Mouse (Mus musculus) liver, embryonic 11.5 days (tissue): ENCODE results near the gene I830077J02Rik. TPM values are rescaled to one million over a fixed set of nuclear protein-coding genes. Genes with fewer than 3 reads are reported as not detected.

ENCODE experiments used
- ATAC-seq: fragments of 200-750 bp; cut with Nextera tagmentation; replicated peaks from 2 replicates; pipeline ENCODE4 v1.8.0; 2017; ENCODE audit warnings: moderate number of reproducible peaks, mild to moderate bottlenecking, moderate TSS enrichment, moderate library complexity; ENCODE audit not compliant: low FRiP score
- DNase-seq: peaks from one replicate; pipeline ENCODE4 v3.0.0-alpha.2; 2017; ENCODE audit warnings: low spot score
- H3K27ac ChIP-seq: fragments of 300-500 bp; sonication (generic); 2 replicates; pipeline ENCODE4 v1.5.1; 2014; ENCODE audit warnings: mild to moderate bottlenecking, low read depth, low read length, control low read depth
- H3K27me3 ChIP-seq: fragments of 300-500 bp; sonication (generic); replicated peaks from 2 replicates; pipeline ENCODE4 v1.6.1; 2014; ENCODE audit warnings: low read length, mixed read lengths; ENCODE audit not compliant: control insufficient read depth, insufficient read depth
- H3K36me3 ChIP-seq: fragments of 300-500 bp; sonication (generic); 2 replicates; pipeline ENCODE4 v1.6.1; 2014; ENCODE audit warnings: mild to moderate bottlenecking, low read length, moderate library complexity, mixed read lengths; ENCODE audit not compliant: control insufficient read depth, insufficient read depth
- H3K4me1 ChIP-seq: fragments of 300-500 bp; sonication (generic); replicated peaks from 2 replicates; pipeline ENCODE4 v1.6.1; 2014; ENCODE audit warnings: low read length, mixed read lengths; ENCODE audit not compliant: control insufficient read depth, insufficient read depth
- H3K4me2 ChIP-seq: fragments of 300-500 bp; sonication (generic); 2 replicates; pipeline ENCODE4 v1.6.1; 2014; ENCODE audit warnings: mild to moderate bottlenecking, control low read depth, moderate library complexity
- H3K4me3 ChIP-seq: fragments of 300-500 bp; sonication (generic); 2 replicates; pipeline ENCODE4 v1.5.1; 2014; ENCODE audit warnings: low read depth, low read length, control low read depth
- H3K9ac ChIP-seq: fragments of 300-500 bp; sonication (generic); 2 replicates; pipeline ENCODE4 v1.6.1; 2014; ENCODE audit warnings: low read depth, low read length, control low read depth
- H3K9me3 ChIP-seq: fragments of 300-500 bp; sonication (generic); 2 replicates; pipeline ENCODE4 v1.6.1; 2016; ENCODE audit warnings: low read length, inconsistent platforms, mixed read lengths; ENCODE audit not compliant: control insufficient read depth
- WGBS: fragments of 180-500 bp; shearing (Covaris S2); extraction: QIAGEN DNeasy Blood & Tissue Kit; methylation state at CpG from one replicate; pipeline ENCODE4 v1.1.7; 2014; 5-methylcytosine and 5-hydroxymethylcytosine counted together
- polyA plus RNA-seq: library from polyadenylated mRNA; unstranded; fragments of >200 nt; fragmentation: Nextera tagmentation; extraction: Ambion mirVana; gene quantifications from 2 replicates; pipeline ENCODE4 v1.2.1, GENCODE M21; 2014

I830077J02Rik gene
- 5.6 and 5.9 TPM in 2 replicates for polyA plus RNA-seq

DNA sequence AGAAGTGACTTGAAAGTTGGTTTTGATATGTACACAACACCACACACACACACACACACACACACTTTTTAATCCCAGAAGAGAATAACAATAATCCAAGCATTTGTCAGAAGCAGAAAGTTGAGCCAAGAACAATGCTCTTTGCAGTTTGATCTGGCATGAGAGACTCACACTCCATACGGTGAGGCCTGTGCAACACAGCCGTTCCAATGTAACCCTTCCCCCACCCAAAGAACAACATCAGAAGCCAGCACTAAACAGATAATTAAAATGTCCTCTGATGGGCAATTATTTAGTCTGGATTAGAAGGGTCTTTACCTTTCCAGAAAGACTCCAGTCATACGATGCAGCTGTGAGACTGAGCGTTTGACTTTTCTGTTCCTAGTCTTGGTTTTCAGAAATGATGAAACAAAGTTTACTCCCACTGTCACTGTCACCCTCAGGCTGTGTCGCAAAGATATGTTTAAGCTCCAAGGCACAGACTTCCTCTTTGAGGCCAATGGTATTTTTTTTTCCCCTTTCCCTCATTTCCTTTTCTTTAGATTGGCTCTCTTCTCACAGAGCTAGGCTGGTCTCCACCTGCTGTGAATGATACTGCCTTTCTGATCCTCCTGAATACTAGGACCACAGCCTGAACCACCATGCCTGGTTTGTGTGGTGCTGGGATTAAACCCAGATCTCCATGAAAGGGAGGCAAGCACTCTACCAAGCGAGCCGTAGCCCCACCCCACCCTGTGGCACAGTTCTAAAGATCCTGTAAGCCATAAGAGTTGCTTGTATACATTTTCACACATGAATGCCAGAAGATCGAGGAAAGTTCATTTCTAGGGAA is at the start of gene I830077J02Rik:
I830077J02Rik (minus strand) TSS at position 425 of the 832 bp plus-strand sequence.
- 46% methylated on average over 8 of the region's 8 CpGs for WGBS
- Histone ChIP-seq H3K4me2 (peak within 1 kb of the TSS; percentile 40), H3K9ac (0 out of 2 replicates have a peak within 1 kb of the TSS, but pooled peaks have one; percentile 14), H3K9me3 (no peaks in the 10 kb centered on the region), H3K4me3 (peak within 1 kb of the TSS; percentile 22), H3K4me1 (0 out of 2 replicates have a peak, but pooled peaks cover 2% of the 10 kb centered on the region), H3K27me3 (no peaks in the 10 kb centered on the region), H3K27ac (peak within 1 kb of the TSS; percentile 16), H3K36me3 (no peaks in the 10 kb centered on the region)
- peak; percentile 73 for ATAC-seq
- no peak for DNase-seq

DNA sequence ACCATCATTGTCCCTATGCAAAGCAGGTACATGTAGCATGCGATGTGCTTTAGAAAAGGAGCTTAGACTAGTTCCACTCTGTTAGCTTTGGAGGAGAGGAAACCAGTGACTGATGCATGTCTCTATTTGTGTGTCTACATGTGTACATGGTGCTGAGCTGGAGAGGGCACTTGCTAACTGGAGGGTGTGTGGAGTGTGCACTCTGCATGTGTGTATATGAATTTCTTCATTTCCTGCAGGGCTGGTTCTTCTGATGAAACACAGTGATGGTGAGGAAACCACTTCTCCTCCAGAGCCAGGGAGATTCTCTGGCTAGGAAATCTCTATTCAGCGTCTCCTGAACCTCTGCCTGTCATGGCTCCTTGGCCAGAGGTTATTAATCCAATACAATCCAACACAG is 41.7 kb upstream of the I830077J02Rik start:
- DNase-seq (no peak), ATAC-seq (no peak)
- 67% methylated on average over 2 of the region's 2 CpGs for WGBS
- H3K9me3 ChIP-seq, result no peaks in the 10 kb centered on the region
- no peaks in the 10 kb centered on the region for H3K4me1 ChIP-seq
- no peaks in the 10 kb centered on the region for H3K27me3 ChIP-seq
- no peak overlapping the region for H3K27ac ChIP-seq
- no peak overlapping the region for H3K4me2 ChIP-seq
- H3K4me3 ChIP-seq, result no peak overlapping the region
- H3K9ac ChIP-seq, result no peak overlapping the region
- no peaks in the 10 kb centered on the region for H3K36me3 ChIP-seq

DNA sequence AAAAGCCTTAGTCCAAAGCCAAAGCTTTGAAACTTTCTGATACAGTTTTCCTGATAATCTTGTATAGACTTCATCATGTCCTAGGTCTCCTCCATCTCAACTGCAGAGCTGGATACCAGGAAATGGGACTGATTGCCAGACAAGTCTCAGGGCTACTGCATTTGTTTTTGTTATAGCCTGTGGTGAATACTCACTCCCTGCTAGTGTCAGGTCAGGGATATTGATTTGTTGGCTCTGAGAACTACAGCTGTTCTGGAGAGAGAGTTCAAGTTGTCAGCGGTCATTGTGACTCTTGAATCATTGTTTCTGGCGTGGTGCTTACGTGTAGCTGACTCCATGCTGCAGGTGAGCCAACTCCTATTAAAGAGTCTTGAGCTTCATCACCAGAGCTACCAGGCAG is 40.9 kb upstream of the I830077J02Rik start, which contains the start of gene Ovgp1:
Ovgp1 (plus strand) TSS at position 301 of the 400 bp plus-strand sequence.
- no peak within 1 kb of the TSS for H3K4me2 ChIP-seq
- ATAC-seq (no peak), DNase-seq (no peak)
- WGBS, result 78% methylated on average over 3 of the region's 3 CpGs
- H3K27me3 ChIP-seq, result no peaks in the 10 kb centered on the region
- H3K9me3 ChIP-seq, result no peaks in the 10 kb centered on the region
- no peak within 1 kb of the TSS for H3K4me3 ChIP-seq
- H3K27ac ChIP-seq, result no peak within 1 kb of the TSS
- no peak within 1 kb of the TSS for H3K9ac ChIP-seq
- H3K4me1 ChIP-seq, result no peaks in the 10 kb centered on the region
- H3K36me3 ChIP-seq, result peaks cover 4% of the 10 kb centered on the region; the same call in 1 of the 2 replicates

DNA sequence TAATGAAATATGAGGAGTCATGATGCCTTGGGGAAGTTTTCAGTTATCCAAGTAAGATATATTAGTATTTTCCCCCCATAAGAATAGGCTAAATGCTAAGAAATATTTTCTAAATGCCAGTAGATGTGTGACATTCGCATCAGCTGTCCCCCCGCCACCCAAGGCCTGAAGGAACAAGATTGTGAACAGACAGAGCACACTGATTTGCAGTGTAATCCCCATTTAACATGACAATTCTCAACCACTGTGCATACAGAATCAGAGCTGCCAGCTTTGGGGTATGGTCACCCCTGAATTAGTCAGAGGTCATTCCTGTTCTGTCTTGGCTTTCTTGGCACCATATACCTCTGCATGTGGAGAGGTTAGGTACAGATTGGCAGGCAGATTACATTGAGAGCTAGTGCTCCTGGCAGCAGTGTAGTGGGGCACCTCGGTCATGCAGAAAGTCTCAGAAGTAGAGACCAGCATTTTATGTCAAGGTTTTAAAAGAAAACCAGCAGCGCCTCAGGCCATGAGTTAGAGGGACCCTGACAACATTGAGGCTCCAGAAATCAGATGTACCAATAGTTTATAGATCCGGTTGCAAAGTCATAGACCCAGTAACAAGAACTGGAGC is 39.5 kb upstream of the I830077J02Rik start:
- H3K36me3 ChIP-seq, result peaks cover 14% of the 10 kb centered on the region; the same call in 1 of the 2 replicates
- WGBS, result 69% methylated on average over 5 of the region's 5 CpGs
- H3K4me3 ChIP-seq, result no peak overlapping the region
- H3K9ac ChIP-seq, result no peak overlapping the region
- ATAC-seq (no peak), DNase-seq (no peak)
- H3K4me1 ChIP-seq, result no peaks in the 10 kb centered on the region
- H3K27me3 ChIP-seq, result no peaks in the 10 kb centered on the region
- H3K9me3 ChIP-seq, result no peaks in the 10 kb centered on the region
- H3K4me2 ChIP-seq, result no peak overlapping the region
- H3K27ac ChIP-seq, result no peak overlapping the region

DNA sequence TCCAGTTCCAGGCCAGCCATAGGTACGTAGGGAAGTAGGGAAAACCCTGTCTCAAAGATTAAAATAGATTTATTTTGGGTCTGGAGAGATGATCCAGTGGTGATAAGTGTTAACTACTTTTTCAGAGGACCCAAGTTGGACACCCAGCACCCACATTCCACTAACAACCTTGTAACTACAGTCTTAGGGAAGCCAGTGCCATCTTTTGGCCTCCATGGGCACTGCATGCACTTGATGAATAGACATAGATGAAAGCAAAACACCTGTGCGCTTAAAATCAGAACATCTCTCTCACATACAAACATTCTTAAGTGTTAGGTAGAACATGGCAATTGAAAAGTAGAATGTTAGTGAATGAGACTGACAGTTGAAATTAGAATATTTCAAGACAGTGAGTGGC is 28.2 kb upstream of the I830077J02Rik start:
- peaks cover 17% of the 10 kb centered on the region for H3K4me1 ChIP-seq
- no peaks in the 10 kb centered on the region for H3K27me3 ChIP-seq
- no peak overlapping the region; the same call in 1 of the 2 replicates for H3K9ac ChIP-seq
- DNase-seq, result no peak
- WGBS, result 93% methylated on average over 2 of the region's 2 CpGs
- peak overlapping the region; percentile 82 for H3K4me2 ChIP-seq
- peak overlapping the region; percentile 84 for H3K4me3 ChIP-seq
- no peak for ATAC-seq
- H3K27ac ChIP-seq, result no peak overlapping the region
- H3K36me3 ChIP-seq, result peaks cover 41% of the 10 kb centered on the region
- H3K9me3 ChIP-seq, result no peaks in the 10 kb centered on the region

DNA sequence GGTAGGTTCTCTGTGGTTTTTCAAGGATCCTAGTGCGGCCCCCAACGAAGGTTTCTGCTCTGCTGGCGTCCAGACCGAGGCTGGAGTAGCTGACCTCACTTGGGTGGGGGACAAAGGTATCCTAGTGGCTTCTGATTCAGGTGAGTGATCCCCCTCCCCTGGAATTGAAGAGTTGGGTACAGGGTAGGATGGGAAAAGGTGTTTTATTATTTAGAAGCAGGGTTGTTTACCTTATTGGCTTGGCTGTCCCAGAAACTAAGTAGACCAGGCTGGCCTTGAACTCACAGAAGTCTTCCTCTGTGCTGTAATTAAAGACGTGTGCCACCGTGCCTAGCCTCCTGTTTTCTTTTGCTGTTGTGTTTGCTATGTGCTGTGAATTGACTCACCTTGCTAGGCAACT is 27.5 kb upstream of the I830077J02Rik start, which contains the start of gene Atp5f1:
Atp5f1 (minus strand) TSS at position 101 of the 400 bp plus-strand sequence.
- H3K4me3 ChIP-seq, result peak within 1 kb of the TSS; percentile 84
- H3K36me3 ChIP-seq, result peaks cover 34% of the 10 kb centered on the region
- peaks cover 17% of the 10 kb centered on the region for H3K4me1 ChIP-seq
- peak within 1 kb of the TSS; percentile 95 for H3K4me2 ChIP-seq
- H3K9me3 ChIP-seq, result no peaks in the 10 kb centered on the region
- peak within 1 kb of the TSS; percentile 97 for H3K9ac ChIP-seq
- H3K27ac ChIP-seq, result peak within 1 kb of the TSS; percentile 89
- DNase-seq (no peak), ATAC-seq (no peak; the same call in 1 of the 2 replicates)
- H3K27me3 ChIP-seq, result no peaks in the 10 kb centered on the region
- WGBS, result 4% methylated on average over 6 of the region's 6 CpGs

DNA sequence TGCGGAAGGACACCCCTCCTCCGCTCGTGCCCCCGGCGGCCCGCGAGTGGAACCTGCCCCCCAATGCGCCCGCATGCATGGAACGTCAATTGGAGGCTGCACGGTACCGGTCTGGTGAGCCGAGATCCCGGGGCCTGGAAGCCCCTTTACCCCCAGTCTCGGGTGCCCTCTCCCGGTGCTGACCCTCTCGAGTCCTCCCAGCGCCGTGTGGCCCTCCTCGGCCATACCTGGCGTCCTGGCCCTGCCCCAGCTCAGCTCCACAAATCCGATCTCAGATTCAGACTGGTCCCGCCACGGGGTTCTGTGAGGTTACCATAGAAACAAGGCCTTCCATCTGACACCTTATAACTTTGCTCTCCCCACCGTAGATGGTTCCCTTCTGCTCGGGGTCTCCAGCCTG is 27.1 kb upstream of the I830077J02Rik start:
- Histone ChIP-seq H3K36me3 (peaks cover 29% of the 10 kb centered on the region), H3K9me3 (no peaks in the 10 kb centered on the region), H3K4me2 (peak overlapping the region; percentile 82), H3K27ac (peak overlapping the region; percentile 64), H3K27me3 (no peaks in the 10 kb centered on the region), H3K4me1 (peaks cover 17% of the 10 kb centered on the region), H3K4me3 (peak overlapping the region; percentile 84), H3K9ac (peak overlapping the region; percentile 84)
- peak; percentile 48 for ATAC-seq
- no peak for DNase-seq
- WGBS, result under 1% methylated on average over 26 of the region's 26 CpGs

DNA sequence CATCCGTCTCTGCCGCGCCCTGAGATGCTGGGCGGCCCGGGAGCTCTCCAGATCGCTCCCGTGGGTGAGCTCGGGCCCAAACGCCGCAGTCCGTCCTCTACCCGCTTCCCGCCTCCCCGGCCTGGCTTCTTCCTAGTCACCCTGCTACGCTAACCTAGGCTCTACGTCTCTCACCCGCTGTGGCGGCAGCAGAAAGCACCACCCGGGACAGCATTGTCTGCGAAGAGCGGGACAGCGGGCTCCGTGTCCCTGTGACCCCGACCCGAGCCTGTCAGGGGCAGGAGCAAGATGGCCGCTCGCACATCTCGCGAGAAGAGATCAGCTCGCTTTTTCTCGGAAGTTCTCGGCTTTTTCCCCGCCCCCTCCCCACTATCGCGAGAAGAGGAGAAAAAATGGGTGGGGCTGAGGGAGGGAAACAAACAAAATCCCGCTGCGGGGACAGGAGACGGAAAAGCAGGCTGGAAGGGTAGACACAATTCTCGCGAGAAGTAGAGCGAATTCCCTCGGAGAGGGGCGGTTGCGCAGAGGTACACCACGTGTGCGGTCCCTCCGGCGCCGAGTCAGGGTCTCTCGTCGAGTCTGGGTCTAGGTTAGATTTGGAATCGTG is 26.6 kb upstream of the I830077J02Rik start, which contains the start of gene Wdr77:
Wdr77 (plus strand) TSS at position 396 of the 607 bp plus-strand sequence.
- Histone ChIP-seq H3K4me1 (peaks cover 17% of the 10 kb centered on the region), H3K9me3 (no peaks in the 10 kb centered on the region), H3K4me2 (peak within 1 kb of the TSS; percentile 95), H3K9ac (peak within 1 kb of the TSS; percentile 97), H3K4me3 (peak within 1 kb of the TSS; percentile 84), H3K27ac (peak within 1 kb of the TSS; percentile 89), H3K27me3 (no peaks in the 10 kb centered on the region), H3K36me3 (peaks cover 26% of the 10 kb centered on the region)
- ATAC-seq (peak; percentile 95), DNase-seq (peak; percentile 99)
- under 1% methylated on average over 52 of the region's 52 CpGs for WGBS
